Mouse (Mus musculus): ENCODE data around the gene Dip2a.

DNA sequence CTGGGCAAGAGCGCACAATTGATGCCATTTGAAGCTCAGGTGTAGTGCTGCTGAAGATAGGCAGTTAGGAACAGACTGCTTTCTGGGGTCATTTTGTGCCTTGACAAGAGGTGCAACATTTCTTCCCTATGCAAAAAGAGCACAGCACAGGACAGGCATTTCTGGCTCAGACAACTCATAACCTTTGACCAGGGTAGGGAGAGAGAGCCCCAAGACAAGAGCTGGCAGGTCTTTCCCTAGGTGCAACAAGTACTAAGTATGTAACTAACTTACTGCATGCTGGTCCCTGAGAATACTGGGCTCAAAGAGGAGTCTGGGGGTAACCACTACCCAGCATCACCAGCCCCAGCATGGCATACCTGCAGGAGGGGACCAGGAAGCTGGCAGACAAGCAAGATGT is 92.0 kb downstream of the Dip2a start:
- TF ChIP-seq CTCF (IDR thresholded peaks at IDR 0.05; ENCODE audit: extremely low read depth, insufficient read length, insufficient replicate concordance, low read depth, low read length): no peak
- no peak for TF ChIP-seq POLR2A (IDR thresholded peaks at IDR 0.05; ENCODE audit: low read depth, low read length)
